Mouse (Mus musculus) small intestine, adult 2 months (tissue): ENCODE results near the gene 1810024B03Rik.

Source experiments
- CTCF ChIP-seq: fragments of 200-500 bp; IDR thresholded peaks from 2 replicates; pipeline ENCODE4 v1.5.1; 2012; ENCODE audit warnings: low read depth, mild to moderate bottlenecking, control low read depth, inconsistent platforms, low read length, moderate library complexity, mixed read lengths; ENCODE audit not compliant: insufficient replicate concordance, insufficient read length; ENCODE audit errors: extremely low read depth
- POLR2A ChIP-seq: fragments of 200-500 bp; IDR thresholded peaks from 2 replicates; pipeline ENCODE4 v1.6.1; 2012; ENCODE audit warnings: low read depth, mild to moderate bottlenecking, control low read depth, inconsistent platforms, low read length, moderate library complexity

DNA sequence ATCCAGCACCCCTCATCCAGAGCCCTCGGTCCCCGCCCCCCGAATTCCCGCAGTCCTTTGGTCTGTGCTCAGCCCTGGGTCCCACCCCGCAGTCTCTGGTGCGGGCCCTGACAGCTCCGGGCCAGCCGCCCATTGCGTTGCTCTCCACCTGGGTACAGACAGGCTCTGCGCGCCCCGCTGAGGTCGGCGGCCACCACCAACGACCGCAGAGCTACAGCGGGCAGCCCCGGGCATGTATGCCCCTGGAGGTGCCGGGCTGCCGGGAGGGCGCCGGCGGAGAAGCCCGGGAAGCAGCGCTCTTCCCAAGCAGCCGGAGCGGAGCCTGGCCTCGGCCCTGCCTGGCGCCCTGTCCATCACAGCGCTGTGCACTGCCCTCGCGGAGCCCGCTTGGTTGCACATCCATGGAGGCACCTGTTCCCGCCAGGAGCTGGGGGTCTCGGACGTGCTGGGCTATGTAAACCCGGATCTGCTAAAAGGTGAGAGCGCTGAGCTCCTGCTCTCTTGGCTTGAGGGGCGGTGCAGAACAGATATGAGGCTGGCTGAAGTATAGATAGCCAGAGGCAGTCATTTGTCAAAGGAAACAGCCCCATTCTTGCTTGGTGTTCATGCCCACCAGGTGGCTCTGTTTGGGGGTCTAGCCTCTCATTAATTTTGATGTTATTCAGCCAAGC is 40.4 kb upstream of the 1810024B03Rik start:
- TF ChIP-seq CTCF (no peak), POLR2A (no peak)
